In genomic region chr1:65112031-65112806, GRCm38 (mm10) we compare ENCODE assay signal across 8 mouse cellular contexts. TPM values are rescaled to one million over a fixed set of nuclear protein-coding genes. Genes with fewer than 3 reads are reported as not detected.
DNase-seq lines count a peak whose midpoint lies in the region; ATAC-seq and TF ChIP-seq lines count a peak whose summit lies in the region.

No protein-coding gene starts in this region.

- DNase-seq in MEL-GATA-1-ER (ENCODE audit: extremely low read depth, low read depth) = peak; percentile 40
- DNase-seq in c-Kit-positive CD71-positive TER-119-negative erythroid progenitor cells, embryonic 14.5 days (ENCODE audit: low read depth) = peak; percentile 66
- DNase-seq in heart, postnatal 36 days = peak; percentile 71 to 75
- peak; percentile 74 to 83 for DNase-seq in layer of hippocampus, adult 2 months (ENCODE audit: low spot score in 2 of 2)
- peak; percentile 94 for DNase-seq in lung, embryonic 14.5 days
- peak; percentile 63 for DNase-seq in ovary, postnatal 14 days (ENCODE audit: low spot score)
- peak; percentile 42 to 73 for DNase-seq in urinary bladder, postnatal 4 days (ENCODE audit: low spot score in 2 of 2)

- TF ChIP-seq CTCF in layer of hippocampus, adult 2 months (conservative IDR thresholded peaks at IDR 0.05) = peak; percentile 99; the same call in 1 of the 2 replicates
- peak; percentile 92 for TF ChIP-seq CTCF in lung, embryonic 14.5 days (IDR thresholded peaks at IDR 0.05; ENCODE audit: low read depth)

- no peak overlapping the region for H3K27ac ChIP-seq in forebrain, embryonic 12.5 days
- no peak overlapping the region for H3K27ac ChIP-seq in layer of hippocampus, adult 2 months
- H3K27ac ChIP-seq in lung, embryonic 14.5 days (ENCODE audit: low read depth) = no peak overlapping the region

- no peaks in the 10 kb centered on the region for H3K9me3 ChIP-seq in forebrain, embryonic 12.5 days
- H3K9me3 ChIP-seq in lung, embryonic 14.5 days (ENCODE audit: low read depth, low read length) = no peaks in the 10 kb centered on the region

- no peak overlapping the region for H3K4me3 ChIP-seq in forebrain, embryonic 12.5 days (replicated peaks)
- peak overlapping the region; percentile 36 for H3K4me3 ChIP-seq in layer of hippocampus, adult 2 months
- no peak overlapping the region; the same call in 1 of the 2 replicates for H3K4me3 ChIP-seq in lung, embryonic 14.5 days (ENCODE audit: low read depth, low read length)

- peak overlapping the region; percentile 10; the same call in 1 of the 2 replicates for H3K4me2 ChIP-seq in forebrain, embryonic 12.5 days
- peak overlapping the region; percentile 50 for H3K4me2 ChIP-seq in lung, embryonic 14.5 days

- no peak overlapping the region for H3K9ac ChIP-seq in forebrain, embryonic 12.5 days
- H3K9ac ChIP-seq in lung, embryonic 14.5 days = no peak overlapping the region

- H3K4me1 ChIP-seq in forebrain, embryonic 12.5 days = no peaks in the 10 kb centered on the region
- no peaks in the 10 kb centered on the region for H3K4me1 ChIP-seq in lung, embryonic 14.5 days (ENCODE audit: insufficient read depth)

- no peaks in the 10 kb centered on the region for H3K36me3 ChIP-seq in forebrain, embryonic 12.5 days (replicated peaks)
- H3K36me3 ChIP-seq in lung, embryonic 14.5 days (ENCODE audit: insufficient read depth) = no peaks in the 10 kb centered on the region

- 0 out of 2 replicates have a peak, but pooled peaks have one; percentile 58 for ATAC-seq in forebrain, embryonic 12.5 days (ENCODE audit: low FRiP score)
- peak; percentile 80 for ATAC-seq in lung, embryonic 14.5 days (ENCODE audit: insufficient read depth)

- no peaks in the 10 kb centered on the region for H3K27me3 ChIP-seq in forebrain, embryonic 12.5 days
- H3K27me3 ChIP-seq in lung, embryonic 14.5 days (ENCODE audit: insufficient read depth, low read length) = no peaks in the 10 kb centered on the region

- intact Hi-C loops in heart, postnatal 36 days (cut with DNase I) = loop anchor here (1.0 kb wide), 1 partner anchor 67 kb away; no protein-coding TSS in a partner anchor

- 14% methylated on average over 8 of the region's 8 CpGs for WGBS in forebrain, embryonic 12.5 days
- 10% methylated on average over 8 of the region's 8 CpGs for WGBS in lung, embryonic 14.5 days

RNA-seq across cellular contexts. Expression of gene Gm28845, which starts 7.1 kb away (rescaled TPM):
- polyA plus RNA-seq in forebrain, embryonic 12.5 days (2016; fragmentation: Nextera tagmentation; extraction: Ambion mirVana) = not detected in 2 replicates
- total RNA-seq in heart, postnatal 36 days (2021) = not detected
- total RNA-seq in layer of hippocampus, adult 2 months (2021) = under 1 TPM in 1 of 2 experiments, not detected in 1; 0.76 TPM
- not detected in 2 replicates for polyA plus RNA-seq in lung, embryonic 14.5 days (2014; fragmentation: Nextera tagmentation; extraction: Ambion mirVana)

RNA-seq across cellular contexts. Expression of gene Cryga, which starts 9.0 kb away (rescaled TPM):
- 0.33 TPM in 1 of 2 replicates, not detected in the other for polyA plus RNA-seq in forebrain, embryonic 12.5 days (2016; fragmentation: Nextera tagmentation; extraction: Ambion mirVana)
- total RNA-seq in heart, postnatal 36 days (2021) = not detected
- under 1 TPM in 1 of 2 experiments, not detected in 1; 0.87 TPM for total RNA-seq in layer of hippocampus, adult 2 months (2021)
- not detected in 2 replicates for polyA plus RNA-seq in lung, embryonic 14.5 days (2014; fragmentation: Nextera tagmentation; extraction: Ambion mirVana)

RNA-seq across cellular contexts. Expression of gene D630023F18Rik, which starts 10.8 kb away (rescaled TPM):
- polyA plus RNA-seq in forebrain, embryonic 12.5 days (2016; fragmentation: Nextera tagmentation; extraction: Ambion mirVana) = 0.28 TPM in 1 of 2 replicates, not detected in the other
- not detected for total RNA-seq in heart, postnatal 36 days (2021)
- 1 to 10 TPM; 8.4 to 8.8 TPM for total RNA-seq in layer of hippocampus, adult 2 months (2021)
- 0.14 TPM in 1 of 2 replicates, not detected in the other for polyA plus RNA-seq in lung, embryonic 14.5 days (2014; fragmentation: Nextera tagmentation; extraction: Ambion mirVana)

RNA-seq across cellular contexts. Expression of gene Crygb, which starts 30.1 kb away (rescaled TPM):
- not detected in 2 replicates for polyA plus RNA-seq in forebrain, embryonic 12.5 days (2016; fragmentation: Nextera tagmentation; extraction: Ambion mirVana)
- total RNA-seq in heart, postnatal 36 days (2021) = not detected
- total RNA-seq in layer of hippocampus, adult 2 months (2021) = not detected
- polyA plus RNA-seq in lung, embryonic 14.5 days (2014; fragmentation: Nextera tagmentation; extraction: Ambion mirVana) = not detected in 2 replicates

RNA-seq across cellular contexts. Expression of gene Crygc, which starts 38.7 kb away (rescaled TPM):
- not detected in 2 replicates for polyA plus RNA-seq in forebrain, embryonic 12.5 days (2016; fragmentation: Nextera tagmentation; extraction: Ambion mirVana)
- not detected for total RNA-seq in heart, postnatal 36 days (2021)
- total RNA-seq in layer of hippocampus, adult 2 months (2021) = not detected
- not detected in 2 replicates for polyA plus RNA-seq in lung, embryonic 14.5 days (2014; fragmentation: Nextera tagmentation; extraction: Ambion mirVana)

Comparison
In these comparisons a context has a peak if more than half of its experiments do, and no peak if none do; other contexts are left out.
1. DNase-seq: peak in every context shown above with its lines; median percentile 94 in lung, embryonic 14.5 days; 78 in layer of hippocampus, adult 2 months; 73 in heart, postnatal 36 days; 66 in c-Kit-positive CD71-positive TER-119-negative erythroid progenitor cells, embryonic 14.5 days; 63 in ovary, postnatal 14 days; 58 in urinary bladder, postnatal 4 days; 40 in MEL-GATA-1-ER.
2. RNA of gene D630023F18Rik, which starts 10.8 kb away (total RNA-seq): 8.4 to 8.8 TPM in layer of hippocampus, adult 2 months; not detected in heart, postnatal 36 days; every median in the first group is over 4 times any median in the second.